Mouse (Mus musculus): ENCODE measurements around the gene Ttc13. TPM values are rescaled to one million over a fixed set of nuclear protein-coding genes. Genes with fewer than 3 reads are reported as not detected.

Ttc13 gene
- 10 to 100 TPM; 21.4 to 28.4 TPM for total RNA-seq (2021)
- long read RNA-seq, experiment 1, transcript Ttc13-203 (21 exons, 3,148 nt) = major isoform, 24 of 91 reads
- long read RNA-seq, experiment 1, transcript Ttc13-212 (19 exons, 2,905 nt) = minor isoform, 12 of 91 reads
- long read RNA-seq, experiment 1, partial matches to known transcripts = 3 of 91 reads
- long read RNA-seq, experiment 1, other reads (novel, unspliced or antisense) = 51 of 91 reads
- long read RNA-seq, experiment 2, transcript Ttc13-203 (21 exons, 3,148 nt) = major isoform, 12 of 56 reads
- long read RNA-seq, experiment 2, partial matches to known transcripts = 1 of 56 reads
- long read RNA-seq, experiment 2, other reads (novel, unspliced or antisense) = 43 of 56 reads

GRCm38 (mm10) chr8:124721862-124722515, at the start of gene Ttc13, which contains the start of gene Arv1:
TSS of gene Ttc13 (minus strand) at chr8:124721983.
TSS of gene Arv1 (plus strand) at chr8:124722139.
- DNase-seq = peak; percentile 91

- DNase-seq = no peak
These were observed 41.3 kb upstream of the Ttc13 start for GRCm38 (mm10) chr8:124763061-124763460.

GRCm38 (mm10) chr8:124758544-124758943, 36.8 kb upstream of the Ttc13 start:
- DNase-seq = no peak

- DNase-seq = no peak
These were observed 34.8 kb upstream of the Ttc13 start for GRCm38 (mm10) chr8:124756601-124757000.

- no peak for DNase-seq
These were observed 34.4 kb upstream of the Ttc13 start for GRCm38 (mm10) chr8:124756153-124756552.

GRCm38 (mm10) chr8:124755481-124755880, 33.7 kb upstream of the Ttc13 start:
- DNase-seq = no peak

- no peak for DNase-seq
These were observed 33.0 kb upstream of the Ttc13 start for GRCm38 (mm10) chr8:124754792-124755190.

GRCm38 (mm10) chr8:124754101-124754791, 32.5 kb upstream of the Ttc13 start:
- no peak for DNase-seq

GRCm38 (mm10) chr8:124752325-124752862, 30.6 kb upstream of the Ttc13 start:
- DNase-seq = no peak

- peak; percentile 41 for DNase-seq
These were observed 30.0 kb upstream of the Ttc13 start, which contains the start of gene Fam89a for GRCm38 (mm10) chr8:124751709-124752173. TSS of gene Fam89a (minus strand) at chr8:124751832.

- DNase-seq = peak; percentile 23
These were observed 29.4 kb upstream of the Ttc13 start for GRCm38 (mm10) chr8:124751191-124751590.

- DNase-seq = no peak
These were observed 24.9 kb upstream of the Ttc13 start for GRCm38 (mm10) chr8:124746661-124747060.

- no peak for DNase-seq
These were observed 17.5 kb upstream of the Ttc13 start for GRCm38 (mm10) chr8:124739268-124739667.

- DNase-seq = no peak
These were observed 13.7 kb upstream of the Ttc13 start for GRCm38 (mm10) chr8:124735371-124735911.

GRCm38 (mm10) chr8:124732828-124733227, 11.0 kb upstream of the Ttc13 start:
- no peak for DNase-seq

- DNase-seq = no peak
These were observed 2.5 kb upstream of the Ttc13 start for GRCm38 (mm10) chr8:124724301-124724700.

GRCm38 (mm10) chr8:124720938-124721861, 583 bp downstream of the Ttc13 start:
- DNase-seq = no peak

GRCm38 (mm10) chr8:124720133-124720532, 1.6 kb downstream of the Ttc13 start:
- DNase-seq = no peak

GRCm38 (mm10) chr8:124715736-124716135, 6.0 kb downstream of the Ttc13 start:
- no peak for DNase-seq

GRCm38 (mm10) chr8:124713207-124713606, 8.6 kb downstream of the Ttc13 start:
- DNase-seq = no peak

- no peak for DNase-seq
These were observed 16.0 kb downstream of the Ttc13 start for GRCm38 (mm10) chr8:124705823-124706222.
